In genomic region chrX:170019219-170019953, GRCm38 (mm10) we compare ENCODE assay signal across 8 mouse cellular contexts. TPM values are rescaled to one million over a fixed set of nuclear protein-coding genes. Genes with fewer than 3 reads are reported as not detected.
DNase-seq lines count a peak whose midpoint lies in the region; ATAC-seq and TF ChIP-seq lines count a peak whose summit lies in the region.
"Not testable (repeated sequence)": the region's sequence is repeated elsewhere in the genome, so short reads cannot be mapped to it uniquely, and the experiment has no call there.

No protein-coding gene starts in this region.

- peak; percentile 63 for DNase-seq in CD4-positive, CD25-positive, alpha-beta regulatory T cell, adult 2 months (ENCODE audit: low read depth, low spot score)
- DNase-seq in cerebellum, adult 11-12 months: peak; percentile 76
- DNase-seq in liver, postnatal 0 days: peak; percentile 73
- DNase-seq in naive thymus-derived CD4-positive, alpha-beta T cell, adult 2 months (ENCODE audit: low read depth): peak; percentile 74
- DNase-seq in testis, postnatal 14 days (ENCODE audit: low spot score): peak; percentile 80

- H3K4me3 ChIP-seq in forebrain, embryonic 13.5 days; heart, embryonic 15.5 days; kidney, embryonic 14.5 days (ENCODE audit: low read length); liver, postnatal 0 days (ENCODE audit: low read depth, low read length): not testable (repeated sequence)

- peak; percentile 44 for ATAC-seq in forebrain, embryonic 13.5 days
- ATAC-seq in heart, embryonic 15.5 days (replicated peaks; ENCODE audit: insufficient number of reproducible peaks, insufficient read depth, low FRiP score, low read depth): peak; percentile 70
- peak; percentile 47 for ATAC-seq in kidney, embryonic 14.5 days (ENCODE audit: low FRiP score, low TSS enrichment)
- peak; percentile 21; the same call in 1 of the 2 replicates for ATAC-seq in liver, postnatal 0 days

- not testable (repeated sequence) for H3K9ac ChIP-seq in forebrain, embryonic 13.5 days; heart, embryonic 15.5 days; kidney, embryonic 14.5 days (ENCODE audit: low read depth, low read length); liver, postnatal 0 days (replicated peaks)

- not testable (repeated sequence) for H3K27me3 ChIP-seq in forebrain, embryonic 13.5 days; heart, embryonic 15.5 days; kidney, embryonic 14.5 days (ENCODE audit: control insufficient read depth, insufficient read depth, low read length); liver, postnatal 0 days (ENCODE audit: insufficient read depth, low read length)

- TF ChIP-seq CTCF in liver, postnatal 0 days (IDR thresholded peaks at IDR 0.05; ENCODE audit: low read depth): not testable (repeated sequence)

- 86% methylated on average over 30 of the region's 30 CpGs for WGBS in forebrain, embryonic 13.5 days
- 84% methylated on average over 30 of the region's 30 CpGs for WGBS in heart, embryonic 15.5 days
- whole genome bisulfite sequencing in kidney, embryonic 14.5 days: 85% methylated on average over 30 of the region's 30 CpGs
- 85% methylated on average over 30 of the region's 30 CpGs for WGBS in liver, postnatal 0 days (ENCODE audit: insufficient replicate concordance)

- H3K27ac ChIP-seq in forebrain, embryonic 13.5 days: peak overlapping the region; percentile 32
- not testable (repeated sequence) for H3K27ac ChIP-seq in heart, embryonic 15.5 days; kidney, embryonic 14.5 days (ENCODE audit: low read depth, low read length); liver, postnatal 0 days (ENCODE audit: low read depth)

- peaks cover 43% of the 10 kb centered on the region for H3K36me3 ChIP-seq in forebrain, embryonic 13.5 days (ENCODE audit: poor library complexity, severe bottlenecking)
- peaks cover 38% of the 10 kb centered on the region for H3K36me3 ChIP-seq in heart, embryonic 15.5 days
- H3K36me3 ChIP-seq in kidney, embryonic 14.5 days (ENCODE audit: control insufficient read depth, insufficient read depth, low read length): peaks cover 44% of the 10 kb centered on the region
- H3K36me3 ChIP-seq in liver, postnatal 0 days (replicated peaks; ENCODE audit: insufficient read depth, low read length): peaks cover 14% of the 10 kb centered on the region

- not testable (repeated sequence) for H3K4me1 ChIP-seq in forebrain, embryonic 13.5 days; heart, embryonic 15.5 days (replicated peaks); kidney, embryonic 14.5 days (ENCODE audit: control insufficient read depth, insufficient read depth, low read length); liver, postnatal 0 days (ENCODE audit: insufficient read depth)

- H3K9me3 ChIP-seq in forebrain, embryonic 13.5 days (replicated peaks): peaks cover 43% of the 10 kb centered on the region
- 0 out of 2 replicates have a peak, but pooled peaks cover 17% of the 10 kb centered on the region for H3K9me3 ChIP-seq in heart, embryonic 15.5 days (replicated peaks)
- H3K9me3 ChIP-seq in kidney, embryonic 14.5 days (ENCODE audit: control insufficient read depth, low read length): peaks cover 15% of the 10 kb centered on the region
- not testable (repeated sequence) for H3K9me3 ChIP-seq in liver, postnatal 0 days (ENCODE audit: low read length)

- H3K4me2 ChIP-seq in forebrain, embryonic 13.5 days; heart, embryonic 15.5 days; kidney, embryonic 14.5 days (replicated peaks; ENCODE audit: low read depth, low read length); liver, postnatal 0 days (ENCODE audit: low read depth, low read length): not testable (repeated sequence)

- TF ChIP-seq EP300 in liver, postnatal 0 days (IDR thresholded peaks at IDR 0.05; ENCODE audit: low read depth): not testable (repeated sequence)

RNA-seq across cellular contexts. Expression of gene Gm21887, which starts 9.9 kb away (rescaled TPM):
- polyA plus RNA-seq in forebrain, embryonic 13.5 days (2015; fragmentation: Nextera tagmentation; extraction: Ambion mirVana): 195 and 234 TPM in 2 replicates
- 122 and 155 TPM in 2 replicates for polyA plus RNA-seq in heart, embryonic 15.5 days (2015; fragmentation: Nextera tagmentation; extraction: Ambion mirVana)
- polyA plus RNA-seq in kidney, embryonic 14.5 days (2014; fragmentation: Nextera tagmentation; extraction: Ambion mirVana): 279 and 362 TPM in 2 replicates
- 64.4 and 87.0 TPM in 2 replicates for polyA plus RNA-seq in liver, postnatal 0 days (2015; fragmentation: Nextera tagmentation; extraction: Ambion mirVana)
